Mouse (Mus musculus): ENCODE results near the gene Bcl2. TPM values are rescaled to one million over a fixed set of nuclear protein-coding genes. Genes with fewer than 3 reads are reported as not detected.

Gene Bcl2
- total and polyA plus RNA-seq, 2 experiments from 2014 or later, result 9.0 to 13.5 TPM

DNA sequence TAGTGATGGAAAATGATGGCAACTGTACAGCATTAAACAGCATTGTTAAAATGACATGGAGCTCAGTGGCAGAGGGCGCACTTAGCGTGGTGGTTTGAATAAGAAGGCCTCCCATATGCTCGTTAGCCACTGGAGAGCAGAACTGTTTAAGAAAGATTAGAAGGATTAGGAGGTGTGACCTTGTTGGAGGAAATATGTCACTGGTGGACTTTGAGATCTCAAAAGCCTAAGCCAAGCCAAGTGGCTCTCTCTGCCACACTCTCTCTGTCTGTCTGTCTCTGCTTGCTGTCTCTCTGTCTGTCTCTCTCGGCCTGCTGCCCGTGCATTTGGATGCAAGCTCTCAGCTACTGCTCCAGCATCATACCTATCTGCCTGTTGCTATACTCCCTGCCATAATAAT, 17.6 kb downstream of the Bcl2 start:
- H3K27me3 ChIP-seq (ENCODE audit: insufficient read depth, low read length), result no peaks in the 10 kb centered on the region
- no peak for TF ChIP-seq CTCF (IDR thresholded peaks at IDR 0.05)
- WGBS, result 70% methylated on average over 5 of the region's 5 CpGs
- no peak for DNase-seq (ENCODE audit: low spot score)
- no peaks in the 10 kb centered on the region for H3K9me3 ChIP-seq (ENCODE audit: low read length)
- no peak overlapping the region for H3K4me2 ChIP-seq (ENCODE audit: low read depth, low read length, poor library complexity, severe bottlenecking)
- H3K4me1 ChIP-seq (ENCODE audit: insufficient read depth, low read length), result no peaks in the 10 kb centered on the region
- H3K4me3 ChIP-seq (ENCODE audit: low read depth, low read length), result no peak overlapping the region
- ATAC-seq (ENCODE audit: low FRiP score), result no peak
- H3K9ac ChIP-seq (replicated peaks; ENCODE audit: low read length, poor library complexity, severe bottlenecking), result no peak overlapping the region
- H3K36me3 ChIP-seq (ENCODE audit: insufficient read depth, low read length), result no peaks in the 10 kb centered on the region
- no peak overlapping the region for H3K27ac ChIP-seq (ENCODE audit: low read depth, low read length)

DNA sequence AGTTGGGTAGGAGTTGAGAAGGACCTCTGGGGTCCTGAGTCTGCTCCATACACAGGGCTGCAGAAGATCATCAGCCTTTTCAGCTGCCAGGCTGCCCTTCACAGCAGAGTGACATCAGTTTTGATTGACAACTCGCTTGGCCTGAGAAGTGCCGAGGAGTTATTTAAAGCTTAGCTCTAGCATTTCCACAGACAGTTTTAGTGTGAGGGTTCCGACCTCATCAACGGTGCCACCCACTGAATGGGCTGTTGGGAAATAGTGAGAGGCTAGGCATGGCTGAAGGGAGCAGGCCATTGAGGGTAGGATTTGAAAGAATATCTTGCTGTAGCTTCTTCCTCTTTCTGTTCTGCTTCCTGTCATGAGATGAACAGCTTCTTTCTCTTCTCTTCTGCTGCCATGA, 18.4 kb downstream of the Bcl2 start:
- Histone ChIP-seq H3K4me1 (ENCODE audit: insufficient read depth, low read length) (no peaks in the 10 kb centered on the region), H3K4me2 (ENCODE audit: low read depth, low read length, poor library complexity, severe bottlenecking) (no peak overlapping the region), H3K27ac (ENCODE audit: low read depth, low read length) (no peak overlapping the region), H3K36me3 (ENCODE audit: insufficient read depth, low read length) (no peaks in the 10 kb centered on the region), H3K27me3 (ENCODE audit: insufficient read depth, low read length) (no peaks in the 10 kb centered on the region), H3K9ac (replicated peaks; ENCODE audit: low read length, poor library complexity, severe bottlenecking) (no peak overlapping the region), H3K4me3 (ENCODE audit: low read depth, low read length) (no peak overlapping the region), H3K9me3 (ENCODE audit: low read length) (no peaks in the 10 kb centered on the region)
- 93% methylated on average over 4 of the region's 4 CpGs for WGBS
- DNase-seq (ENCODE audit: low spot score) (no peak), ATAC-seq (ENCODE audit: low FRiP score) (no peak)
- no peak for TF ChIP-seq CTCF (IDR thresholded peaks at IDR 0.05)

GRCm38 (mm10) chr1:106694316-106694715, 19.8 kb downstream of the Bcl2 start:
- WGBS, result 91% methylated on average over 6 of the region's 6 CpGs
- no peaks in the 10 kb centered on the region for H3K36me3 ChIP-seq (ENCODE audit: insufficient read depth, low read length)
- no peak overlapping the region for H3K4me2 ChIP-seq (ENCODE audit: low read depth, low read length, poor library complexity, severe bottlenecking)
- DNase-seq (ENCODE audit: low spot score), result no peak
- H3K9me3 ChIP-seq (ENCODE audit: low read length), result no peaks in the 10 kb centered on the region
- no peak for ATAC-seq (ENCODE audit: low FRiP score)
- TF ChIP-seq CTCF (IDR thresholded peaks at IDR 0.05), result no peak
- no peak overlapping the region for H3K27ac ChIP-seq (ENCODE audit: low read depth, low read length)
- H3K4me1 ChIP-seq (ENCODE audit: insufficient read depth, low read length), result no peaks in the 10 kb centered on the region
- no peak overlapping the region for H3K4me3 ChIP-seq (ENCODE audit: low read depth, low read length)
- no peaks in the 10 kb centered on the region for H3K27me3 ChIP-seq (ENCODE audit: insufficient read depth, low read length)
- no peak overlapping the region for H3K9ac ChIP-seq (replicated peaks; ENCODE audit: low read length, poor library complexity, severe bottlenecking)

- Histone ChIP-seq H3K4me1 (ENCODE audit: insufficient read depth, low read length) (0 out of 2 replicates have a peak, but pooled peaks cover 3% of the 10 kb centered on the region), H3K27me3 (ENCODE audit: insufficient read depth, low read length) (no peaks in the 10 kb centered on the region), H3K9ac (replicated peaks; ENCODE audit: low read length, poor library complexity, severe bottlenecking) (no peak overlapping the region), H3K4me3 (ENCODE audit: low read depth, low read length) (no peak overlapping the region), H3K27ac (ENCODE audit: low read depth, low read length) (no peak overlapping the region), H3K4me2 (ENCODE audit: low read depth, low read length, poor library complexity, severe bottlenecking) (no peak overlapping the region), H3K9me3 (ENCODE audit: low read length) (no peaks in the 10 kb centered on the region), H3K36me3 (ENCODE audit: insufficient read depth, low read length) (no peaks in the 10 kb centered on the region)
- no peak for DNase-seq (ENCODE audit: low spot score)
- no peak for TF ChIP-seq CTCF (IDR thresholded peaks at IDR 0.05)
- ATAC-seq (ENCODE audit: low FRiP score), result no peak
Observed at GRCm38 (mm10) chr1:106692599-106692998, 21.5 kb downstream of the Bcl2 start.

- WGBS, result 64% methylated on average over 6 of the region's 6 CpGs
- no peak for TF ChIP-seq CTCF (IDR thresholded peaks at IDR 0.05)
- Histone ChIP-seq H3K4me1 (ENCODE audit: insufficient read depth, low read length) (0 out of 2 replicates have a peak, but pooled peaks cover 3% of the 10 kb centered on the region), H3K9me3 (ENCODE audit: low read length) (no peaks in the 10 kb centered on the region), H3K36me3 (ENCODE audit: insufficient read depth, low read length) (no peaks in the 10 kb centered on the region), H3K4me3 (ENCODE audit: low read depth, low read length) (no peak overlapping the region), H3K9ac (replicated peaks; ENCODE audit: low read length, poor library complexity, severe bottlenecking) (no peak overlapping the region), H3K4me2 (ENCODE audit: low read depth, low read length, poor library complexity, severe bottlenecking) (no peak overlapping the region), H3K27me3 (ENCODE audit: insufficient read depth, low read length) (no peaks in the 10 kb centered on the region), H3K27ac (ENCODE audit: low read depth, low read length) (no peak overlapping the region)
- DNase-seq (ENCODE audit: low spot score) (no peak), ATAC-seq (ENCODE audit: low FRiP score) (no peak)
Observed at GRCm38 (mm10) chr1:106690887-106691286, 23.2 kb downstream of the Bcl2 start.

- no peak overlapping the region for H3K9ac ChIP-seq (replicated peaks; ENCODE audit: low read length, poor library complexity, severe bottlenecking)
- TF ChIP-seq CTCF (IDR thresholded peaks at IDR 0.05), result no peak
- 0 out of 2 replicates have a peak, but pooled peaks cover 3% of the 10 kb centered on the region for H3K4me1 ChIP-seq (ENCODE audit: insufficient read depth, low read length)
- no peaks in the 10 kb centered on the region for H3K27me3 ChIP-seq (ENCODE audit: insufficient read depth, low read length)
- H3K4me3 ChIP-seq (ENCODE audit: low read depth, low read length), result no peak overlapping the region
- WGBS, result 79% methylated on average over 5 of the region's 5 CpGs
- H3K36me3 ChIP-seq (ENCODE audit: insufficient read depth, low read length), result no peaks in the 10 kb centered on the region
- ATAC-seq (ENCODE audit: low FRiP score) (no peak), DNase-seq (ENCODE audit: low spot score) (no peak)
- H3K9me3 ChIP-seq (ENCODE audit: low read length), result no peaks in the 10 kb centered on the region
- H3K27ac ChIP-seq (ENCODE audit: low read depth, low read length), result no peak overlapping the region
- no peak overlapping the region for H3K4me2 ChIP-seq (ENCODE audit: low read depth, low read length, poor library complexity, severe bottlenecking)
Observed at GRCm38 (mm10) chr1:106688161-106688516, 25.9 kb downstream of the Bcl2 start.

Measured in midbrain, postnatal 0 days (tissue).